Mouse (Mus musculus) midbrain, embryonic 13.5 days (tissue): ENCODE data around the gene Cxcr6. TPM values are rescaled to one million over a fixed set of nuclear protein-coding genes. Genes with fewer than 3 reads are reported as not detected.
"Not testable (repeated sequence)": the region's sequence is repeated elsewhere in the genome, so short reads cannot be mapped to it uniquely, and the experiment has no call there.

Experiments used
- ATAC-seq: fragments of 200-750 bp; cut with Nextera tagmentation; 2 replicates; pipeline ENCODE4 v1.8.0; 2017; ENCODE audit warnings: mild to moderate bottlenecking, moderate TSS enrichment, moderate library complexity
- H3K27ac ChIP-seq: fragments of 300-500 bp; sonication (generic); 2 replicates; pipeline ENCODE4 v1.5.1; 2015; ENCODE audit warnings: inconsistent platforms, mild to moderate bottlenecking, moderate library complexity
- H3K27me3 ChIP-seq: fragments of 300-500 bp; sonication (generic); 2 replicates; pipeline ENCODE4 v1.6.1; 2015; ENCODE audit warnings: mild to moderate bottlenecking, inconsistent platforms
- H3K36me3 ChIP-seq: fragments of 300-500 bp; sonication (generic); 2 replicates; pipeline ENCODE4 v1.6.1; 2015; ENCODE audit warnings: mild to moderate bottlenecking, inconsistent platforms
- H3K4me1 ChIP-seq: fragments of 300-500 bp; sonication (generic); replicated peaks from 2 replicates; pipeline ENCODE4 v1.6.1; 2015; ENCODE audit warnings: inconsistent platforms
- H3K4me2 ChIP-seq: fragments of 300-500 bp; sonication (generic); replicated peaks from 2 replicates; pipeline ENCODE4 v1.6.1; 2015; ENCODE audit warnings: moderate library complexity, mild to moderate bottlenecking, inconsistent platforms
- H3K4me3 ChIP-seq: fragments of 300-500 bp; sonication (generic); replicated peaks from 2 replicates; pipeline ENCODE4 v1.5.1; 2015; ENCODE audit warnings: mild to moderate bottlenecking, inconsistent platforms
- H3K9ac ChIP-seq: fragments of 300-500 bp; sonication (generic); replicated peaks from 2 replicates; pipeline ENCODE4 v1.6.1; 2015; ENCODE audit warnings: mild to moderate bottlenecking, inconsistent platforms
- H3K9me3 ChIP-seq: fragments of 300-500 bp; sonication (generic); 2 replicates; pipeline ENCODE4 v1.6.1; 2016; ENCODE audit warnings: mild to moderate bottlenecking, inconsistent platforms
- WGBS: fragments of 180-500 bp; shearing (Covaris S2); methylation state at CpG from one replicate; pipeline ENCODE4 v1.1.7; 2015; 5-methylcytosine and 5-hydroxymethylcytosine counted together
- polyA plus RNA-seq: library from polyadenylated mRNA; unstranded; fragments of >200 nt; fragmentation: Nextera tagmentation; extraction: Ambion mirVana; gene quantifications from 2 replicates; pipeline ENCODE4 v1.2.1, GENCODE M21; 2015

Cxcr6 gene
- 0.21 and 0.22 TPM in 2 replicates for polyA plus RNA-seq

DNA sequence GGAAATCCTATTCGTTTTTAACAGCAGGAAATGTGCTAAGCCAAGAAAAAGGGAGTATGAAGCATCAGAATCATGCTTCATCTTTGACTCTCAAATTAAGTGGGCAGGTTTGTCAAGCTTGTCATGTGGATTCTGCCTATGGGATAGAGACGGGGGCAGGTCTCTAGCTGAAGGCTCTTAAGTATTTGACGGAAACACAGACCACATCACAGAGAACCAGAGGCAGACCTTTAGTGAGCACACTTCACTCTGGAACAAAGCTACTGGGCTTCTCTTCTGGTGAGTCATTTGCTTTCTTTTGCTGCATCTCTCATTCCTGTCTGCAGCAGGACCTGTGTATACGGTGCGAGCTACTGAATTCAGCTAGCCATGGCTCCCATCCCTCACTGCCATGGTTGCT is at the start of gene Cxcr6:
TSS of gene Cxcr6 (plus strand) at position 209 of the 400 bp plus-strand sequence.
- ATAC-seq: no peak
- Histone ChIP-seq H3K36me3 (peaks cover 21% of the 10 kb centered on the region), H3K4me2 (no peak within 1 kb of the TSS), H3K9ac (no peak within 1 kb of the TSS), H3K27ac (no peak within 1 kb of the TSS), H3K4me1 (no peaks in the 10 kb centered on the region), H3K9me3 (no peaks in the 10 kb centered on the region), H3K27me3 (no peaks in the 10 kb centered on the region), H3K4me3 (no peak within 1 kb of the TSS)
- 92% methylated on average over 5 of the region's 5 CpGs for WGBS

DNA sequence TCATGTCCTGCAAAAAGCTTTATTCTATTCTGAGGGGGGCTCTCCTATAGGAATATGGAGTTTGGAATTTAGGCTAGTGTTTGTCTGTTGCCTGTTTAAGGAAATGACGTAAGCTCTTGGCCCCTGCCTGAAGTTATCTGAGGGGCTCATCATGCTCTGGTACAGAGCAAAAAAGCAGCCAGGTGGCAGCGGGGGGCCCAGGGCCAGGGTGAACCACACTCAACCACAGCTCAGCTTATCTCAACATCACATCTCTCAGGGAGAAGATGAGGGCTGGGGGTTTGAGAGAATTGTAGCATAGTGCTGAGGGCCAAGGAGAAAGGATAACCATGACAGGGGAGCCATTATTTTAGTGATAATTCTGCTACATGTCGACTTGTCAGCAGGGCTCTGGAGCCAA is 49.5 kb upstream of the Cxcr6 start:
- no peak overlapping the region for H3K9ac ChIP-seq
- WGBS: 88% methylated on average over 3 of the region's 3 CpGs
- no peaks in the 10 kb centered on the region for H3K9me3 ChIP-seq
- no peaks in the 10 kb centered on the region for H3K4me1 ChIP-seq
- no peaks in the 10 kb centered on the region for H3K27me3 ChIP-seq
- H3K4me3 ChIP-seq: no peak overlapping the region
- no peak overlapping the region for H3K4me2 ChIP-seq
- no peak for ATAC-seq
- H3K27ac ChIP-seq: no peak overlapping the region
- no peaks in the 10 kb centered on the region for H3K36me3 ChIP-seq

DNA sequence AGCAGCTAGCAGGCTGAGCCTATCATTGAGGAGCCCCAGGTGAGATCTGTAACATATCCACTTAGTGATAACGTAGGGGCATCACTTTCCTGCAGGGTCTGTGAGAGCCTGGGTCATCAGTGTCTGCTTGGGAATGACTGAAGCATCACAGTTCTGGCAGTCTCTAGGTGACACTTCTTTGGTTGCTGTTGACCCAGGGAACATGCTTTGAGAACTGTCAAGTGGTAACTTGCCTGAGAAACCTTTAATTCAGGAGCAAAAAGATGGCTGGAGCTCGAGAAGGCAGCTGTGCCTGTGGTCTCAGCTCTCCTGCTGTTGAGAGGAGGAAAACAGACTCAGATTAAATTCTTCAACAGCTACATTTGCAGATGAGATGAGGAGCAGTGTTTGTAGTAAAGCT is 48.9 kb upstream of the Cxcr6 start:
- no peak for ATAC-seq
- no peak overlapping the region for H3K9ac ChIP-seq
- 71% methylated on average over 2 of the region's 2 CpGs for WGBS
- H3K4me3 ChIP-seq: no peak overlapping the region
- no peak overlapping the region for H3K4me2 ChIP-seq
- H3K9me3 ChIP-seq: no peaks in the 10 kb centered on the region
- no peaks in the 10 kb centered on the region for H3K36me3 ChIP-seq
- no peaks in the 10 kb centered on the region for H3K27me3 ChIP-seq
- no peak overlapping the region for H3K27ac ChIP-seq
- H3K4me1 ChIP-seq: no peaks in the 10 kb centered on the region

DNA sequence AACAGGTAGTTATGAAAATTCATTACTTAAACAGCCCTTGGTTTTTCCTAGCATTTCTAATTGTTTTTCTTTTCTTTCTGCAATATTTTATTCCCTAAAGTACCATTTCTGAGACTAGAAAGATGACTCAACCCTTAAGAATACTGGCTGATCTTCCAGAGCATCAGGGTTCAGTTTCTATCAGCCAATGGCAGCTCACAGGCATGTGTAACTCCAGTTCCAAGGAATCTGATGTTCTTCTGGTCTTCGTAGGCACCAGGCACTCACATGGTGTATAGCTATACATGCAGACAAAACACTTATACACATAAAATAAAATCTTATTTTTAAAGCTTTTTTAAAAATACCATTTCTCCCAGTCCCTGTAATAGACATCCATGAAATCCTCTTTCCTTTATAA is 48.1 kb upstream of the Cxcr6 start:
- no peaks in the 10 kb centered on the region for H3K9me3 ChIP-seq
- no peak overlapping the region for H3K9ac ChIP-seq
- no peak for ATAC-seq
- no peak overlapping the region for H3K4me3 ChIP-seq
- no peaks in the 10 kb centered on the region for H3K4me1 ChIP-seq
- no peak overlapping the region for H3K4me2 ChIP-seq
- H3K27ac ChIP-seq: no peak overlapping the region
- no peaks in the 10 kb centered on the region for H3K27me3 ChIP-seq
- H3K36me3 ChIP-seq: no peaks in the 10 kb centered on the region
- 82% methylated on average over 1 of the region's 1 CpGs for WGBS

DNA sequence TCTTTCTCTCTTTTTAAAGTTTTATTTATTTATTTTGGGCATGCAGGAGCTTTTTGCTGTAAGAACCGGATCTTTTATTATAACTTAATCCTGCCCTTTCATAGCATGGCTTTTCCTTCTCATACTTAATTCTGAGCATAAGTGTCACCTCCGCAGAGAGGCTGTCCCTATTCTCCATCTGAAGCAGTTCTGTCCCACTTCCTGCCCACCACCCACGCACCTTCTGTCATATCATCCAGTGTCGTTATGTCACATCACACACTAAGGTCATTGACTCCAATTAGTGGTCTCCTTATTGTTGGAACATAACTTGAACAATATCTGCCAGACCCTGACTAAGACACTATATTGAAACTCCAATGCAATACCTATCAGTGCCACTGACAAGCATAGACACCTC is 47.6 kb upstream of the Cxcr6 start:
- Histone ChIP-seq H3K4me2 (no peak overlapping the region), H3K4me3 (no peak overlapping the region), H3K27me3 (no peaks in the 10 kb centered on the region), H3K9me3 (no peaks in the 10 kb centered on the region), H3K9ac (no peak overlapping the region), H3K27ac (no peak overlapping the region), H3K36me3 (no peaks in the 10 kb centered on the region), H3K4me1 (no peaks in the 10 kb centered on the region)
- ATAC-seq: no peak
- 82% methylated on average over 4 of the region's 4 CpGs for WGBS

DNA sequence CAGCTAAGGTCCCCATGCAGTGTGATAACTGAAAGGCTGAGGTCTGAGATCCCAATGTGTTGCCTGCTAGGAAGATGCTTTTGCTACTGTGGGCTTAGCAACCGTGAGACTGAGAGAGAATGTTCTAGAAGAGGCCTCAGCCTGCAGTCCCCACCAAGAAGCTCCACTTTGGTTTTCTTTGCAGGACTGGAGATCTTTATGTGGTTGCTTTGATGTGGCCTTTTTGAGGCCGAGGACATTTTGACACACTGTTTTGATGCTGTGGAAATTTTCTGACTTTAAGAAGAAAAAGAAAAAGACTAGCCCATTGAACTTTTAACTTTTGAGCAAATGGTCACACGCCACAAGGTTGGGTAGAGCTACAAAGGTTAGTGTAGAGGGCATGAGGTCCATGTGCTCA is 45.5 kb upstream of the Cxcr6 start:
- no peaks in the 10 kb centered on the region for H3K9me3 ChIP-seq
- WGBS: 92% methylated on average over 3 of the region's 3 CpGs
- H3K4me1 ChIP-seq: no peaks in the 10 kb centered on the region
- no peak overlapping the region for H3K4me3 ChIP-seq
- H3K4me2 ChIP-seq: no peak overlapping the region
- no peaks in the 10 kb centered on the region for H3K36me3 ChIP-seq
- H3K27ac ChIP-seq: no peak overlapping the region
- H3K9ac ChIP-seq: no peak overlapping the region
- ATAC-seq: no peak
- no peaks in the 10 kb centered on the region for H3K27me3 ChIP-seq

DNA sequence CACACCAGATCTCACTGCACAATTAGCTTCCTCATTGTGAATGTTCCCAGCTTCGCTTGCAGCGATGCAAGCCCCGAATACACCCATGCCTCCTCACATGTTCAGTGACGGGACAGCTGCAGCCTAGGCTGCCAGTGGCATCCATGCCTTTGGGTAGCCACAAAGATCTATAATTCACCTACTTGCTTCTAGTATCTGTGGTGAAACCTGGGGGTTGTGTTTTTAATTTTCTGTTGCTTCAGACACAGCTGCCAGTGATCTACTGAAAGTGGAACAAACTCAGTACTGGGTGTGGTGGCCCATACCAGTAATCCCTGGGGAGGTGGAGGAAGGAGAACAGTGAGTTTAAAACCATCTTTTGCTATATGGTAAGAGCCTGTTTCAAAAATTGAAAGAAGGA is 43.4 kb upstream of the Cxcr6 start:
- Histone ChIP-seq H3K9ac (no peak overlapping the region), H3K4me1 (no peaks in the 10 kb centered on the region), H3K36me3 (no peaks in the 10 kb centered on the region), H3K4me2 (no peak overlapping the region), H3K4me3 (no peak overlapping the region), H3K27ac (no peak overlapping the region), H3K27me3 (no peaks in the 10 kb centered on the region), H3K9me3 (no peaks in the 10 kb centered on the region)
- ATAC-seq: no peak
- WGBS: 93% methylated on average over 4 of the region's 4 CpGs

DNA sequence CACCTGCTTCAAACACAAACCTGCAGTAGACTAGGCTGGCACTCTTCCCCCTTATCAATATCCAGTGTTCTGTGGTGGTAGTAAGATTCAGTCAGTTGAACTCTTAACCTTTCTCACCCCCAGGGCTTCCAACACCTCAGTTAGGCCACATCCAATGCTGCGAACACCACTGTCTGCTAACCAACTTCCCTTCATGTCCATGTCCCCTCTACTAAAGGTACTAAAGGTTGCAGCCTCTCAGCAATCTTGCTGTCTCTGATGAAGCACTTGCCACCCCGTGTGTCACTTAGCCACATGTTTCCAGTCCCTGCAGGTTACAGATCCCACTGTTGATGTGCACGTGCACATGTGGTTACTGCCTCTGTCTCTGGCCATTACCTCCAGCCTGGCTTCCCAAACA is 42.5 kb upstream of the Cxcr6 start:
- Histone ChIP-seq H3K36me3 (no peaks in the 10 kb centered on the region), H3K9me3 (no peaks in the 10 kb centered on the region), H3K4me3 (no peak overlapping the region), H3K27me3 (no peaks in the 10 kb centered on the region), H3K9ac (no peak overlapping the region), H3K4me2 (no peak overlapping the region), H3K27ac (no peak overlapping the region), H3K4me1 (no peaks in the 10 kb centered on the region)
- WGBS: 89% methylated on average over 3 of the region's 3 CpGs
- no peak for ATAC-seq

DNA sequence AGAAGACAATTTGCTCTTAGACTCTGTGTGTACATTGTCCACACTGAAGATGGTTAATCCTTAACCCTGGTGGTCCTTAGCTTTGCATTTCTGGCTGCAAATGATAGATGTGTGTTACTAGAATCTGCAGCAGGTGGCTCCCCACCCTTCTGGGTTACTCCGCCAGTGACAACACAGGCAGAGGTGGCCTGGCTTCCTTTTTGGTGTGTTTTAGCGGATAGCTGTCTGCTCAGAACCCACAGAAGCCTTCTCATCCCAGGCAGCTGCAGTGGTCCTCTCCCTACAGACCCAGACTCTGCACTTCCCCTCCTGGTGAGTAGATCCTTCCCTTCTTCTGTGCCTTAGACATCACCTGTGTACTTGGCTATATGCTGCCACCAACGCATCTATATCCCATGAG is 39.3 kb upstream of the Cxcr6 start:
- no peaks in the 10 kb centered on the region for H3K4me1 ChIP-seq
- ATAC-seq: no peak
- no peaks in the 10 kb centered on the region for H3K27me3 ChIP-seq
- H3K4me2 ChIP-seq: no peak overlapping the region
- no peaks in the 10 kb centered on the region for H3K9me3 ChIP-seq
- H3K9ac ChIP-seq: no peak overlapping the region
- H3K4me3 ChIP-seq: no peak overlapping the region
- 88% methylated on average over 3 of the region's 3 CpGs for WGBS
- no peaks in the 10 kb centered on the region for H3K36me3 ChIP-seq
- H3K27ac ChIP-seq: no peak overlapping the region

DNA sequence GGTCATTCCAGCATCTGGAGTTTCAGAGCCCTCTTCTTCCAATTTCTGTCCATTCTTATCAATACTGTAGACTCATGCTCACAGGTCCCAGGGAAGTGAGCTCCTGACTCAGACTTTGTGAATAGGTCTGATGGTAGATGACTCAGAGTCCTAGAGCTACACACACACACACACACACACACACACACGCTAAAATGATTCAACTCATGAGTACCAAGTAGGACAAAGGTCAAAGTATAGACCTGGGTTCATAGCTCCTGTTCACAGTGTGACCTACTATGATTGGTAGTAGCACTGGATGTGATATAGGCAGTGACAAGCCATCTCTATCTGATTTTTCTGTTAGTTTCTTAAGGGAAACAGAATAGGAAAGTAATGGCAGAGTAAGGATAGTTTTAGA is 37.8 kb upstream of the Cxcr6 start:
- H3K36me3 ChIP-seq: no peaks in the 10 kb centered on the region
- H3K4me1 ChIP-seq: no peaks in the 10 kb centered on the region
- no peak for ATAC-seq
- no peak overlapping the region for H3K27ac ChIP-seq
- H3K27me3 ChIP-seq: no peaks in the 10 kb centered on the region
- 84% methylated on average over 1 of the region's 1 CpGs for WGBS
- H3K4me2 ChIP-seq: no peak overlapping the region
- no peaks in the 10 kb centered on the region for H3K9me3 ChIP-seq
- H3K4me3 ChIP-seq: no peak overlapping the region
- H3K9ac ChIP-seq: no peak overlapping the region

DNA sequence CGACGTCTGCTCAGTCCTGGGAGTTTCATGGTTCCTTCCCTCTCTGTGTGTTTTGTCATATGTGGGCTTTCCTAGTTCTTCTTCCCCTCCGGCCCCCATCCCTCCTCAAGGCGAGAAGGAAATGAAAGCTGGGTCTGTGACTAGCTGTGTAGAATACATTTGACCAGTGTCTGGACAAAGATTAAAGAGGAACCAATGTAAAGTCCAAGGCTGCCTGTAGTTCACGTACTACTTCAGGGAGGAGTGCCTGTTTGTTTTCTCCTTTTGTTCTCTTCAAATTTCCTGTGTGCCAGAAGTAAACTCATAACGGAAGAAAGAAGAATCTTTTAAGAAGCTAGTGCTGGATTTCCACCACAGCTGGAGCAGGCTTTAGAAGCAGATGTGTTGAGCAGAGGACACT is 36.7 kb upstream of the Cxcr6 start:
- no peaks in the 10 kb centered on the region for H3K9me3 ChIP-seq
- no peak overlapping the region for H3K27ac ChIP-seq
- H3K9ac ChIP-seq: no peak overlapping the region
- WGBS: 70% methylated on average over 6 of the region's 6 CpGs
- H3K36me3 ChIP-seq: no peaks in the 10 kb centered on the region
- H3K27me3 ChIP-seq: no peaks in the 10 kb centered on the region
- H3K4me1 ChIP-seq: no peaks in the 10 kb centered on the region
- H3K4me2 ChIP-seq: no peak overlapping the region
- no peak for ATAC-seq
- no peak overlapping the region for H3K4me3 ChIP-seq

DNA sequence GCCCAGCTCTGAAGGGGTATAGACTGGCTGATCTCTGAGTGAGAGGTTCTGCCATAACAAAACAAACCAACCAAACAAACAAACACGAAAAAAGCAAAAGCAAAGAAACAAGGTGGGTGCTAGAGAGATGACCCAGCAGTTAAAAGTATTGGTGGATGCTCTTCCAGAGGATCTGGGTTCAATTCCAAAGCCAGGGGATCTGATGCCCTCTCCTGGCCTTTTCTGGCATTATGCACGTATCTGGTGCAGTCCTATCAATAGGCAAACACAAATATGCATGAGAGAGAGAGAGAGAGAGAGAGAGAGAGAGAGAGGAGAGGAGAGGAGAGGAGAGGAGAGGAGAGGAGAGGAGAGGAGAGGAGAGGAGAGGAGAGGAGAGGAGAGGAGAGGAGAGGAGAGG is 33.0 kb upstream of the Cxcr6 start:
- ATAC-seq, H3K27me3 ChIP-seq, H3K4me1 ChIP-seq, H3K4me3 ChIP-seq, H3K9me3 ChIP-seq, H3K4me2 ChIP-seq, H3K9ac ChIP-seq, H3K27ac ChIP-seq, H3K36me3 ChIP-seq: not testable (repeated sequence)
- WGBS: 47% methylated on average over 2 of the region's 2 CpGs

DNA sequence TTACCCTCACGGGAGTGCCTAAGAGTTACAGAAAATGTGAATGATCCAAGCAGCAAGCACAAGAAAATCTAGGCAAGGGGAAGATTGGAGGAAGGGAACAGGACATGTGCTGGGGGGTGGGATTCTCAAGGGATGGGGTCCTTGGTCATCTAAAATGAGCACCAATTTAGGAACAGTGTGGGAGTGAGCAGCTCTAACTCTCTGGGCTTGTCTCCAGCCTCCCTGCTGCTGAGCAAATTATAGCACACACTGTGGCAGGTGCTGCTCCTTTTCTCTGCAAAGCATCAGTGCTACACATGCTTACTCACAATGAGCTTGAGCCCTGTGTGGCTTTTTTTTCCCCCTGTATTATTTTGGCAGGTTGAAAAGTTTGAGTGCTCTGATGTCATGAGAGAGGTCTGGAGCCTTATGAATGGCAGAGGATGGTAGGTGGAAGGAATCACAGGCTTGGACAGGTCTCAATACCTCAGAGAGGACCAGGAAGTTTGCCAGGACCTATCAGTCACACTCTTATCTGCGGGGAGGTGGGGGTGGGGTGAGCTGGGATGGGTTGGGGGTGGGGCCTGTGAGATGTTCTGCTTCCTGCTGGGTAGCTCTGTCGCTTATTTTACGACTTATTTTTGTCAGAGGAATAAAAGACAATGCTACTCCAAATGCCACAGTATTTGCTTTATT is 17.3 kb upstream of the Cxcr6 start:
- Histone ChIP-seq H3K27ac (no peak overlapping the region), H3K27me3 (no peaks in the 10 kb centered on the region), H3K9me3 (no peaks in the 10 kb centered on the region), H3K36me3 (peaks cover 53% of the 10 kb centered on the region), H3K4me2 (no peak overlapping the region), H3K4me3 (no peak overlapping the region), H3K9ac (no peak overlapping the region), H3K4me1 (no peaks in the 10 kb centered on the region)
- 84% methylated on average over 4 of the region's 4 CpGs for WGBS
- no peak for ATAC-seq
